Mouse (Mus musculus) central nervous system, embryonic 11.5 days (tissue): ENCODE results near the gene Gm21773. TPM values are rescaled to one million over a fixed set of nuclear protein-coding genes. Genes with fewer than 3 reads are reported as not detected.

ENCODE experiments used
- polyA plus RNA-seq: library from polyadenylated mRNA; depleted of rRNA; stranded (reverse); fragments of >200 nt; gene quantifications from 2 replicates; pipeline ENCODE4 v1.2.3, GENCODE M21; 2012; rRNA removed

Gm21773 gene
- not detected in 2 replicates for polyA plus RNA-seq

DNA sequence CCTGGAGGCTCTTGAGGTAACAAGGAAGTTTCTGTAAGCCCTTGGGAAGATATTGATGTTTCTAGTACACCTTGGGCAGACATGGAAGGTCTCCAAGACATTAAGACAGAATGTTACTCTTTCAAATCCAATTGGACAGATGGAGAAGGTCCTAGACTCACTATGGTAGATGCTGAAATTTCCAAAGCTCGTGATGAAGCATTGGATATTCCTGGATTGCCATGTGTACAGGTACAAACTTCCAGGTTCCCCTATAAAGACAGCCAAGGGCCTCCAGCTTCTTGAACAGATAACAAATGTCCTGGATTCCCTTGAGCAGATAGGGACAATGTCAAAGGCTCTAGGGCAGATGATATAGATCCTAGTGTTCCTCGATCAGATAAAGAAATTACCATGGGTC, at the start of gene Gm21773:
Gene Gm21773 (minus strand): TSS at position 101 of the 400 bp plus-strand sequence.

